Mouse (Mus musculus): ENCODE measurements around the gene Zfp341. TPM values are rescaled to one million over a fixed set of nuclear protein-coding genes. Genes with fewer than 3 reads are reported as not detected.

Zfp341 gene
- total and polyA plus RNA-seq, 3 experiments, result 0.58 to 4.4 (median 1.6) TPM

- H3K79me2 ChIP-seq (replicated peaks; ENCODE audit: control insufficient read depth, extremely low read depth, insufficient read depth, poor library complexity, severe bottlenecking), result no peaks in the 10 kb centered on the region
- H3K4me3 ChIP-seq (replicated peaks in 1 of 3; ENCODE audit: low read depth in 2 of 3, low read length in 2 of 3, poor library complexity in 1 of 3), result no peak overlapping the region
- H3K27me3 ChIP-seq (replicated peaks), result no peaks in the 10 kb centered on the region
- no peak for DNase-seq (ENCODE audit: extremely low read depth)
- in situ Hi-C loops (cut with MboI; ENCODE audit: low pct_ligation_motif_present, low pct_unique_long_range_greater_than_20kb, low sequenced_read_pairs) (no loop called here), dilution Hi-C loops (cut with MboI; ENCODE audit: extremely low pct_ligation_motif_present, extremely low pct_unique_long_range_greater_than_20kb, low sequenced_read_pairs) (no loop called here)
- no peak overlapping the region for H3K4me2 ChIP-seq (ENCODE audit: insufficient read depth, low read depth, poor library complexity, severe bottlenecking)
- peaks cover 2 to 21% of the 10 kb centered on the region in 2 experiments for H3K36me3 ChIP-seq (replicated peaks in 1 of 2; ENCODE audit: control insufficient read depth in 1 of 2, insufficient read depth in 1 of 2, low read length in 1 of 2)
- H3K27ac ChIP-seq (ENCODE audit: insufficient read depth, low read depth), result no peak overlapping the region
- no peaks in the 10 kb centered on the region for H3K9me3 ChIP-seq (replicated peaks; ENCODE audit: low read length)
- H3K4me1 ChIP-seq (ENCODE audit: control insufficient read depth in 1 of 2, insufficient read depth in 2 of 2), result no peaks in the 10 kb centered on the region
- TF ChIP-seq ZNF384 (IDR thresholded peaks at IDR 0.05; ENCODE audit: low read depth, low read length) (no peak), ETS1 (conservative IDR thresholded peaks at IDR 0.05; ENCODE audit: low read depth, low read length) (no peak), SMC3 (IDR thresholded peaks at IDR 0.05; ENCODE audit: low read depth, low read length) (no peak), CHD1 (IDR thresholded peaks at IDR 0.05; ENCODE audit: low read depth, low read length) (no peak), EP300 (IDR thresholded peaks at IDR 0.05; ENCODE audit: low read length) (no peak), MAZ (IDR thresholded peaks at IDR 0.05; ENCODE audit: low read depth, low read length) (no peak), ZC3H11A (IDR thresholded peaks at IDR 0.05; ENCODE audit: low read depth, low read length) (no peak), JUND (conservative IDR thresholded peaks at IDR 0.05; ENCODE audit: low read depth, low read length) (no peak), ZKSCAN1 (IDR thresholded peaks at IDR 0.05; ENCODE audit: borderline replicate concordance, low read depth, low read length) (no peak), IRF4 (IDR thresholded peaks at IDR 0.05; ENCODE audit: low read depth, low read length) (no peak), KAT2A (IDR thresholded peaks at IDR 0.05; ENCODE audit: insufficient replicate concordance, low read length) (no peak)
- no peak overlapping the region for H3K9ac ChIP-seq (ENCODE audit: insufficient read depth, low read depth)
These were observed 24.0 kb upstream of the Zfp341 start for GRCm38 (mm10) chr2:154589051-154589450.

GRCm38 (mm10) chr2:154591239-154591638 lies 21.9 kb upstream of the Zfp341 start:
- in situ Hi-C loops (cut with MboI; ENCODE audit: low pct_ligation_motif_present, low pct_unique_long_range_greater_than_20kb, low sequenced_read_pairs) (no loop called here), dilution Hi-C loops (cut with MboI; ENCODE audit: extremely low pct_ligation_motif_present, extremely low pct_unique_long_range_greater_than_20kb, low sequenced_read_pairs) (no loop called here)
- Histone ChIP-seq H3K9ac (ENCODE audit: insufficient read depth, low read depth) (no peak overlapping the region), H3K27ac (ENCODE audit: insufficient read depth, low read depth) (no peak overlapping the region), H3K27me3 (replicated peaks) (no peaks in the 10 kb centered on the region), H3K9me3 (replicated peaks; ENCODE audit: low read length) (no peaks in the 10 kb centered on the region), H3K79me2 (replicated peaks; ENCODE audit: control insufficient read depth, extremely low read depth, insufficient read depth, poor library complexity, severe bottlenecking) (no peaks in the 10 kb centered on the region), H3K4me2 (ENCODE audit: insufficient read depth, low read depth, poor library complexity, severe bottlenecking) (no peak overlapping the region), H3K4me1 (ENCODE audit: control insufficient read depth in 1 of 2, insufficient read depth in 2 of 2) (no peaks in the 10 kb centered on the region), H3K36me3 (replicated peaks in 1 of 2; ENCODE audit: control insufficient read depth in 1 of 2, insufficient read depth in 1 of 2, low read length in 1 of 2) (peaks cover 5 to 30% of the 10 kb centered on the region in 2 experiments), H3K4me3 (replicated peaks in 1 of 3; ENCODE audit: low read depth in 2 of 3, low read length in 2 of 3, poor library complexity in 1 of 3) (no peak overlapping the region)
- TF ChIP-seq TCF12 (IDR thresholded peaks at IDR 0.05; ENCODE audit: low read depth, low read length) (no peak), JUND (conservative IDR thresholded peaks at IDR 0.05; ENCODE audit: low read depth, low read length) (no peak), ZNF384 (IDR thresholded peaks at IDR 0.05; ENCODE audit: low read depth, low read length) (no peak), EP300 (IDR thresholded peaks at IDR 0.05; ENCODE audit: low read length) (no peak), RCOR1 (conservative IDR thresholded peaks at IDR 0.05; ENCODE audit: low read depth, low read length) (no peak)
- no peak for DNase-seq (ENCODE audit: extremely low read depth)

GRCm38 (mm10) chr2:154593025-154593424 lies 20.1 kb upstream of the Zfp341 start:
- TF ChIP-seq RCOR1 (conservative IDR thresholded peaks at IDR 0.05; ENCODE audit: low read depth, low read length) (no peak), CTCF (conservative IDR thresholded peaks at IDR 0.05 in 1 of 2, IDR thresholded peaks at IDR 0.05 in 1 of 2; ENCODE audit: low read depth in 2 of 2, low read length in 2 of 2) (peak; percentile 41 to 76), SMC3 (IDR thresholded peaks at IDR 0.05; ENCODE audit: low read depth, low read length) (peak; percentile 58), ETS1 (conservative IDR thresholded peaks at IDR 0.05; ENCODE audit: low read depth, low read length) (no peak), MAZ (IDR thresholded peaks at IDR 0.05; ENCODE audit: low read depth, low read length) (no peak), MEF2A (IDR thresholded peaks at IDR 0.05; ENCODE audit: borderline replicate concordance, low read depth, low read length) (no peak), RAD21 (IDR thresholded peaks at IDR 0.05; ENCODE audit: low read depth, low read length) (peak; percentile 59), IRF4 (IDR thresholded peaks at IDR 0.05; ENCODE audit: low read depth, low read length) (0 out of 2 replicates have a peak, but pooled peaks have one; percentile 6)
- no peaks in the 10 kb centered on the region for H3K9me3 ChIP-seq (replicated peaks; ENCODE audit: low read length)
- dilution Hi-C loops (cut with MboI; ENCODE audit: extremely low pct_ligation_motif_present, extremely low pct_unique_long_range_greater_than_20kb, low sequenced_read_pairs), result no loop called here
- H3K4me3 ChIP-seq (replicated peaks in 1 of 3; ENCODE audit: low read depth in 2 of 3, low read length in 2 of 3, poor library complexity in 1 of 3), result no peak overlapping the region
- H3K4me1 ChIP-seq (ENCODE audit: control insufficient read depth in 1 of 2, insufficient read depth in 2 of 2), result peaks cover 8 to 14% of the 10 kb centered on the region in 2 experiments
- peak; percentile 58 for DNase-seq (ENCODE audit: extremely low read depth)
- in situ Hi-C loops (cut with MboI; ENCODE audit: low pct_ligation_motif_present, low pct_unique_long_range_greater_than_20kb, low sequenced_read_pairs), result no loop called here
- H3K36me3 ChIP-seq (replicated peaks in 1 of 2; ENCODE audit: control insufficient read depth in 1 of 2, insufficient read depth in 1 of 2, low read length in 1 of 2), result peaks cover 2 to 18% of the 10 kb centered on the region in 2 experiments
- no peak overlapping the region for H3K27ac ChIP-seq (ENCODE audit: insufficient read depth, low read depth)
- no peaks in the 10 kb centered on the region for H3K79me2 ChIP-seq (replicated peaks; ENCODE audit: control insufficient read depth, extremely low read depth, insufficient read depth, poor library complexity, severe bottlenecking)
- no peak overlapping the region for H3K9ac ChIP-seq (ENCODE audit: insufficient read depth, low read depth)
- H3K27me3 ChIP-seq (replicated peaks), result no peaks in the 10 kb centered on the region
- no peak overlapping the region for H3K4me2 ChIP-seq (ENCODE audit: insufficient read depth, low read depth, poor library complexity, severe bottlenecking)

Measured in CH12.LX (cell line).